Mouse (Mus musculus) testis, postnatal 10 days (tissue): ENCODE results near the gene Olig3.
"Not testable (repeated sequence)": the region's sequence is repeated elsewhere in the genome, so short reads cannot be mapped to it uniquely, and the experiment has no call there.

Source experiments
- DNase-seq: peaks from one replicate; pipeline ENCODE4 v3.0.0; 2021; ENCODE audit warnings: low spot score

Gene Olig3

DNA sequence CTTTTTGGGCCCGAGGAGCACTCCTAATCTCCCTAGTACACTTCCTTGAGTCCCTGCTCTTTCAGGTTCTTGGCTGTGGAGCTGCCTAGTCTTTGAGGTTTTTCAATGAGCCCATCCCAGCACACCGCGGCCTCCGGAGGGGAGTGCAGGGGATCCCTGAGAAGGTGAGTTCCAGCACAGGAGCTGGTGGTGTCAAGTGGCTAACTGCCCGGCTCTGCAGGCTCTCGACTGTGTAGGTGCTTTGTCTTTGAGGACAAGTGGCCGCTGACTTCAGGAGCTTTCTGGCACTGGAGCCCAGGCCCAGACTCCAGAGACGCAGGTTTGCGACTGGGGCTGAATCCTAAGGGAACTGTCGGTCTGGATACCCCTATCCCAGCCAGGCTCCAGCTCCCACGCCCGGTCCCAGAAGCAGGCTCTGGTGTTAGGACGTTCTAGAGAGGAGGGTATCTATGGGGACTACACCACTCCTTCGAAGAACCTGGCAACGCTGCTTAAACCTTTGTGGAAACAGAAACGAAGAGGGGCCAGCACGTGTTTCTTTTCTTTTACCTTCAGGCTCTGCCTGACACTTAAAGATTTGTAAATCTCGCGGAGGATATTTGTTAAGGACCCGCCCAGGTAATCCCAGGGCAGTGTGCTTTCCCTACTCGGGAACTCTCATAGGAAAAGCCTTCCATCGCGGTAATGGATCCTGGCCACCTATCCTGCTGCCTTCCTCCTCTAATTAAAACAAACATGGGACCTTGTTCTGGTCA is 5.4 kb downstream of the Olig3 start:
- DNase-seq = no peak

DNA sequence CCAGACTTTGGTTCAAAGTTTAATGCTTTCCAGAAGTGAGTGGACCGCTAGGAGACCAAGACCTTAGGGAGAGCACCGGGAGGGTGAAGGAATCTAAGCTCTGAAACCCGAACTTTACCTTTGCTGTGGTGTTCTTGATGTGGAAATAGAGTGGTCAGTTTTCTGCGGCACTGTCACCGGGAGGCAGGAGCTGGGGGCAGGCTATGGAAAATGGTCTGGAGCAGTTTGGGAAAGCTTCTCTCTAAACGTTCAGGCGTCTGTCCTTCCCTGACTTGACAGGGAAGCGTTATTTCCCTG is 5.9 kb downstream of the Olig3 start:
- no peak for DNase-seq

DNA sequence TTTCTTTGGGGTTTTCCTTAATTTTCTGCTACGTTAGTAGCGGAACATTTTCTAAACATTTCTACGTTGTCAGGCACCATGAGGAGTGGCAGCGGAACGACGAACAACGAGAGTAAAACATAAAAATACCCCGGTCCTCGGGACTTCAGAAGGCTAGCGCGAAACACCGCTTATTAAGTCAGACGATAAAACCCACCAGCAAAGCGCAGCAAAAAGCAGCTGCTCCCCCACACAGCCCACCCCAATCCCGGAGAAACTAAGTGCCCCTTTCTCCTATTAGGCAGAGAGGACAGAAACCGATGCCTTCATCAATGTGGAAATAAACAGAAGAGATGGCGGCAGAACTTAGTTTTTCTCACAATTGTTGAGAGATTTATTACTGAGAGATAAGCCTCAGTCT is 6.5 kb downstream of the Olig3 start:
- no peak for DNase-seq

DNA sequence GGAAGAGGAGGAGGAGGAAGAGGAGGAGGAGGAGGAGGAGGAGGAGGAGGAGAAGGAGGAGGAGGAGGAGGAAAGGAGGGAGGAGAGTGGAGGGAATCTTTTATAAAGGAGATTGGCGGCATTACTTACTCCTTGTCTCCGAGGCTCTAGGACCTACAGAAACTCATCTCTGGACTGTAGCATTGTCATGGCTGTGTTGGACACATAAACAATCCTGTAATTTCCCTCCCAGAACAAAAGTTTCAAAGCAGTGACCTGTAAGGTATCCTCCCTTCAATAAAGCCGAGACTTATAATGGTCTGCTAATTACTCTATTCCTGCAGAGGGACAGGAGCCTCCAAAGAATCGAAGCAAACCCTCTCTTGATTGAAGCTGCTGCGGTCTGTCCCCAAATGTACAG is 7.0 kb downstream of the Olig3 start:
- DNase-seq = no peak

DNA sequence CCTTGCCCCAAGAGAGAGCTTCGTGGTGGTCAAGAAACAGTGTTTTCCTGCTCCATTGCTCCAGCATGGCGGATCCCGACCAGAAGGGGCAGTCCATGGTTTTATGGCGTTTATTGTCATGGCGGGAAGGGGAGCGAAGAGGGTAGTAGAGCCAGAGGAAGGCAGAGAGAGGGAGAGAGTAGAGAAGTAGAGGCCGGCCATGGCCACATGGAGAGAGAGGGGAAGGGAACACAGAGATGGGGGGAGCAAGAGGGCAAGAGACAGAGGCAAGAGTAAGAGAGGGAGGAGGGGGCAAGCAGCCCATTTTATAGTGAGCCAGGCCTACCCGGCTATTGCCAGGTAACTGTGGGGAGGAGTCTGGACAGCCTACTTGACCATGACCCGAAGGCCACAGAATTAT is 12.8 kb downstream of the Olig3 start:
- DNase-seq = no peak

DNA sequence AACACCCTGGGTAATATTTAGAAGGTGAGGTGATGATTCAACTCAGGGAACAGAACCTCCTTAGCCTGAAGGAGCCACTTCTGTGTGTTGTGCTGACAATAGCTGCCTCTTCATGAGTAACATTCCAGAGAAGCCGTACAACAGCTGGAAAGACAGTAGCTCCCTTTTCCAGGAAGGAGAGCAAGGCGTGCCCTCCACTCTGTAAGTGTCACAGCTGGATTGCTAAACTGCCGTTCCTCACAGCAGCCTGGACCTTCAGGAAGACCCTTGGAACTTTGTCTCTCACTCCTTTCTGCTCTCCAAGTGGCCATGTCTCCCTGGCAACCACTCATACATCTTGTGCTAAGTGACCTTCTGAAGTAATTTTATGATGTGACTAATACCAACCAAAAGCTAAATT is 13.8 kb downstream of the Olig3 start:
- DNase-seq = no peak

DNA sequence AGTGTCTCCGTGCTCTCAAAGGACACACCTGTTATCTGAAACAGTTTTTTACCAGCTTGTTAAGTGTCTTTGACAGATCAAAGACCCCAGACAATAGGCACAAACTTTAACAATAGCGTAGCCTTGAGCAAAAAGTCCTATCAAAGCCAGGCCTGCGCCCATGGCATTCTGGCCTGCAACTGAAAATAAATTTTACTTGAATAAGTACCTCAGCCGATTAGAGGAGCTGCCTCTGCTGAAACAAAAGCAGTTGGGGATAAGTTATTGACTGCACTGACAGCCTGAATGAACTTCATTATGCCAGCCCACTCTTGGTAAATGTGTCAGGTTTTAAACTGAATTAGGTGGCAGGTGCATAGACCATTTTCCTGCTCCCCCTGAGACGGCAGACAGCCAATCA is 15.9 kb downstream of the Olig3 start:
- no peak for DNase-seq

DNA sequence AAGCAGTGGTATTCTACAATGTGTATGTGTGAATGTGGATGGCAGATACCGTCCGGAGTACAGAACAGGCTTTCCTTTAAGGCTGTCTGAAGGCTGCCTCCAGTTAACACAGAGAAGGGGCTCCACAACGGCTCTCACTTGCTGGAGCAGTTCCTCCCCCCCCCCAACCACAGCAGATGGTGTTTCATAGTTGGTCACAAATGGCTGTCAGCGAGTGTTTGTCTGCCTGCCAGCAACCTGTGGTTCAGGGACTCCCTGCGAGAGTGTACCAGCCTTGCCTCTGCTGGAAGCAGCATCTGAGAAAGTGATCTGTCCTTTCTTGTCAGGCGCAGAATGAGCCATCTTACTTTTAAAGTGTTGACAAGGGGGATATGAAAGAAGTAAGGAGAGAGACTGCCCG is 17.5 kb downstream of the Olig3 start:
- no peak for DNase-seq

DNA sequence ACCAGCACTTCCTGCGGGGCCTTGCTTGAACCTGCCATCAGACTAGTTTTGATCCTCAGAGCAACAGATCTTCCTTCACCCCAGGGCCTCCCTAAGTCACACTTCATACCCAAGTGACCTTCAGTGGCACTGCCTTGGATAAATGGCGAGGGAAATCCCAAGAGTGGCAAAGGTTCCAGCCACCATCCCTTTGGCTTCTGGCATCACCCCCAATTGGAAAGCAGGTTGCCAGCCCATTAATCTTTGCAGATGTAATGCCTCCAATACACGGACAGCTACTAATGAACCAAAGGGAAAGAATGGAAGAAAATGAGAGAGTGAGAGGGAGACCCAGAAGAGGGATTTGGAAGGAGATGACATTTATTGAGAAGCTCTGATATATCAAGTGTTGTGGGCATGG is 18.0 kb downstream of the Olig3 start:
- DNase-seq = no peak

DNA sequence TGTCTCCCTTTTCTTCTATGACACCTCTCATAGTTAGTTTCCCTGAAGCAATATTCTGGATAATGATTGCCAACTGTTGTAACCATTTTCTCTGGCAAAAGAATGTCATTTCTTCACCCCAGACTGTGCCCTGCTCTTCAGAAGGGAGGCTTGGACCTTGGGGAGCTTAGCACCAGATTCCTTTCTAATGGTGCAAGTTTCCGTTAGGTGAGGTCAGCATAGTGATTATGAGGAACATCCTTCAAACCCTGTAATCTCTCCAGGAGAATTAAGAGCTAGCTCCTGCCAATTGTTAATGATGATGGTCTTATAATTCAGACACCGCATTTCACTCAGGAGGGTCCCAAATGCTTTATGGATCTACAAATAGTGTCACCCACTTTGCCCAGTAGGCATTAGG is 19.5 kb downstream of the Olig3 start:
- no peak for DNase-seq

DNA sequence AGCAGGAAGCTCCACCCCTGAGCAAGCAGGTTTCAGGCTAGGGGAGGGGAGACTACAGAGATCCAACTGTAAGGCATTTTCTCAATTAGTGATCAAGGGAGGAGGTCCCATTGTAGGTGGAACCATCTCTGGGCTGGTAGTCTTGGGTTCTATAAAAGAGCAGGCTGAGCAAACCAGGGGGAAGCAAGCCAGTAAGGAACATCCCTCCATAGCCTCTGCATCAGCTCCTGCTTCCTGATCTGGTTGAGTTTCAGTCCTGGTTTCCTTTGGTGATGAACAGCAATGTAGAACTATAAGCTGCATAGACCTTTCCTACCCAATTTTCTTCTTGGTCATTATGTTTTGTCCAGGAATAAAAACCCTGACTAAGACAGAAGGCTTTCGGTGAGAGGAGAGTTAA is 24.6 kb downstream of the Olig3 start:
- not testable (repeated sequence) for DNase-seq

DNA sequence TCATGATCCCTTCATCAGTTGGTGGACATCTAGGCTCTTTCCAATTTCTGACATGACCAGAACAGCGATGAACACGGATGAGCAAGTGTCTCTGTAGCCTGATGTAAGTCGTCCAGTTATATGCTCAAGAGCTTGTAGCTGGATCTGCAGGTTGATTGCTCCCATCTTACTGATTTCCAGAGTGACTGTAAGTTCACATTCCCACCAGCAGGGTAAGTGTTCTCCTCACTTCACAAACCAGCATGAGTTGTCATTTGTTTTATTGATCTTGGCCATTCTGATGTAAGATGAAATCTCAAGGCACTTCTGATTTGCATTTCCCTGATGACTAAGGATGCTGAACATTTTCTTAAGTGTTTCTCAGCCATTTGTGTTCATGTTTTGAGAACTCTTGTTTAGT is 27.8 kb downstream of the Olig3 start:
- no peak for DNase-seq

DNA sequence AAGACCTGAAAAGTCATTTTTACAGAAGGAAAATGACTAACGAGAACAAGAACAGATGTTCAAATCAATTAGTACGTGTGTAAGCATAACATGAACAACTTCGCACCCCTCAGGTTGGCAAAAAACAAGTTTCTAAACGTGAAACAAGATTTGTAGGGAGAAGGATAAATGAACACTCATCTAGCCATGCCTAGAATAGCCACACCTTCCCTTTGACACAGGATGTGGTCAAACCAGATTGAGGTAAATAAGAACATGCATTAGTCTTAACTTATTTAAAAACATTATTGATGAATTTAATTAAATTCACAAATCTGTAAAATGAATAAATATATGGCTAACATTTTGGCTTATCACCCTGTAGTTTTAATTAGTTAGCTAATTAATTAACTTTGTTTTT is 35.5 kb downstream of the Olig3 start:
- no peak for DNase-seq

DNA sequence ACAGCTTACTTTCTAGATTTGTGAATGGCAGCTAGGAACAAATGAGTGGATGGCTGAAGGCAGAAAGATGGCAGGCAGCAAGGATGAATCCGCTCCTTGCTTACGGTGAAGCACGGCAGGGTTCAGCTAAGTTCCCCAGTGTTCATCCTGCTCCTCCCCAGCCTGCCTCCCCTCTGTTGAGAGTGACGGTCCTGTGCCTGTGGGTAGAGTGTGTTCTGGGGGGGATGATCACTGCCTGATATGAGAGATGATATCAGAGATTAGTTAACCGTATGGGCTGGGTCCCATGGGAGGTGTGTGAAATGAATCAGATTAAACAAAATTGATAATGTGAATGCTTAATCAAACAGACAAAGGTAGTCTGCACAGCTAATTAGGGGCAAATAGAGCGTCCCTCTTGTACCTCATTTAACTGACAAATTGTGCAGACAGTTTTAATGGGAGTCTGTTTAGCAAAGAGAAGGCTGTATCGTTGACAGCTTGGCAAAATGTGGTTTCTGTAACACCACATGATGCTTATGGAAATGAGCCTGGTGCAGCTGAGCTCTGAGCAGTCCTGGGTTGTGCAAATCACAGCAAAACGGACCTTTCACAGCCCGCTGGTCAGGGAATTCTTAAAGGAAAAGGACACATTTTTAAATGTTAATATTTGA is 40.3 kb downstream of the Olig3 start:
- no peak for DNase-seq

DNA sequence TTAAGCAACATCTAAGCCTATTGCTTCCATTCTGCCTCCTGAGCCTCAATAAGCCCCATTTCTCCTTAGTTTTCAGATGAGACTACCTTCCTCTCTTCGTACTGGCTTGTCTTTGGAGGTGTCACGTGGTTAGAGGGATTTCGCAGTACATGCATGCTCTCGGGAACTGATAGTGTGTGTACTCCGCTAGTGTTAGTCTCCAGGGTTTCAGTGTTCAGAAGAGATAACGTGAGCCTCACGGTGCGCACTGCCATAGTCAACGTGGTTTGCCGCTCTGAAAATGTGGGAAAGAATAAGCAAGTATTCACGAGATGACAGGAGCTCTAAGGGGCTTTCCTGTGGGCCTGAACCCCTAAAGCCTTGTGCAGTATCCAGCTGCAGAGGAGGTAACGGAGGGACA is 41.1 kb downstream of the Olig3 start:
- DNase-seq = no peak

DNA sequence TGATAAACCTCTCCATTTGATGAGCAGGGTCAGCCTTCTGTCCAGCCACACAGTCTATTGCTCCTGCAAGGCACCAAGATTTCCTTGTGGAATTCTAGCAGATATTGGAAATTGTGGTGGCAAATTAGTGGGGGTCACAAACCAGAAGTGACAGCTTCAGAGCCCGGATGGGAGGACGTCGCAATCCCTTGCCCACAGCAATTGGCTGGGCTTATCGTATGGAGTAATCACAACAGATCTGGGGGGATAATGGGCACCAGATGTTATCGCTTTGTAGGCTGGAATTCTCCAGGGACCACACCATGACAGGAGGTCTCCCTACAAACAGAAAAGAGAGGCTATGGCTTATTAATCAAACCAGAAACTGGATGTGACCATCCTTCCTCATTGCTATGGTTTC is 44.8 kb downstream of the Olig3 start:
- no peak for DNase-seq

DNA sequence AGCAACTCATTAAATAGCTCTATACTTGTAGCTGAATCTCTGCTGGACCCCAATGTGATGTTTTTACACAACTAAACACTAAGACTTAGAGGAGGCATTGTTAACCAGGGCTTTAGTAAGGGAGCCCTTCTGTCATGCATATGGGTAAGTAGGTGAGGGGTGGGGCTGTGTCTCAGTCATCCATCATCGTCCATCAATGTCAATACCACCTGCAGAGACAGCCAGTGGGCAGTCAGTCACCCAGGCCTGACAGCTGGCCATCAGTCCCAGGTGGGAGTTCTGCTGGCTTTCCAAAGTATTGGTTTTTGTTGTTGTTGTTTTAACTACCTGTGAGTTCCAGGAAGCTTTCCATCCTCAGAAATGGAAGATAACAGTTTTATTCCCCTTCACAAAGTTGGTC is 48.1 kb downstream of the Olig3 start:
- DNase-seq = no peak

DNA sequence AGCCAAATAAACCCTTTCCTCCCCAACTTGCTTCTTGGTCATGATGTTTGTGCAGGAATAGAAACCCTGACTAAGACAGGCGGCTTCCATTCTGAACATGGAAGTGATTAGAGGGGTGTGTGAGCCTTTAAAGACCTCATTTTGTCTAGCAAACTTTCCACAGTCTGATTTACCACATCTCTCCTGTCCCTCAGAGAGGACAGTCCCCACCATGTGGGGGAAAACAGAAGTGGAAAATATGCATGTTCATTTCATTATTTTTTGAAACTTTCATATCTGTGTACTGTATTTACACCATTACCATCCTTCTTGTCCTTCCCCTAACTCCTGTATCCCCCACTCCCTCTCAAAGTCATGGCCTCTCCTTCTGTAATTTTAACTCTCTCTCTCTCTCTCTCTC is 49.6 kb downstream of the Olig3 start:
- no peak for DNase-seq

DNA sequence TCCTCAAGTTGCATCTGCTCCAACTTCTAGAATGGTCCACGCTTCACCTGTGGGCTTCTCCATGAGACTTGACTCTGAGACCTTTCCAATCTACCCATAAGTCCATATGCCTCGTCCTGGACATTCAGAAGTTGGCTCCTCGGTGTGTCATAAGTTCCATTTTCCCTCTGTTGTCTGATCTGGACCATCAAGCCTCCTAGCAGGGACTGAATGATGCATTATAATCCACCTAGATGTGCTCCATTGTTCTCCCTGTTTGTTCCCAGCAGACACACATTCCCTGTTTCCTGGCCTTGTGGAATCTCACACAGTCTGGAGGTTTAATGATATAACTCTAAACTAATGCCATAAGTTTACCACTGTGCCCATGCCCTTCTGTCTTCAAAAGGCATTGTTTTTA is 50.8 kb downstream of the Olig3 start:
- DNase-seq = no peak
